Mouse (Mus musculus) CH12.LX (cell line): ENCODE measurements at regions not wholly inside any gene's neighbourhood (a gene's known extent, or its start where the extent isn't known, plus 50 kb on each side); places are given as distances from the start of the nearest gene placed in this dataset.

Source experiments
- DNase-seq: peaks from one replicate; pipeline ENCODE4 v3.0.0-alpha.2; 2013; ENCODE audit errors: extremely low read depth
- H3K27ac ChIP-seq: 2 replicates; pipeline ENCODE4 v1.5.1; 2012; ENCODE audit warnings: low read depth, mild to moderate bottlenecking, control low read depth, moderate library complexity; ENCODE audit not compliant: insufficient read depth
- H3K27me3 ChIP-seq: replicated peaks from 2 replicates; pipeline ENCODE3; 2012; ENCODE audit warnings: inconsistent platforms
- H3K36me3 ChIP-seq, 2 experiments: replicated peaks in 1 of 2; 2 replicates each; pipeline versions ENCODE3 to v1.6.1; 2012; ENCODE audit warnings: inconsistent platforms in 1 of 2, low read length in 1 of 2, mild to moderate bottlenecking in 1 of 2, mixed read lengths in 1 of 2, moderate library complexity in 1 of 2; ENCODE audit not compliant: control insufficient read depth in 1 of 2, insufficient read depth in 1 of 2
- H3K4me1 ChIP-seq, 2 experiments: 2 replicates each; pipeline ENCODE4 v1.6.1; 2012; ENCODE audit warnings: inconsistent platforms in 1 of 2, moderate library complexity in 1 of 2; ENCODE audit not compliant: insufficient read depth in 2 of 2, control insufficient read depth in 1 of 2
- H3K4me2 ChIP-seq: 2 replicates; pipeline ENCODE4 v1.6.1; 2012; ENCODE audit warnings: low read depth, mild to moderate bottlenecking, control low read depth; ENCODE audit not compliant: poor library complexity, insufficient read depth, severe bottlenecking
- H3K4me3 ChIP-seq, 3 experiments: fragments of 150-350 bp in 1 of 3; sonication (generic) in 1 of 3; replicated peaks in 1 of 3; 2 replicates each; pipeline versions ENCODE3 to v1.5.1; 2011 to 2012; ENCODE audit warnings: low read depth in 2 of 3, low read length in 2 of 3, mild to moderate bottlenecking in 2 of 3, moderate library complexity in 2 of 3, control low read depth in 1 of 3, improper control_type of control experiment in 1 of 3, inconsistent platforms in 1 of 3, mixed read lengths in 1 of 3; ENCODE audit not compliant: poor library complexity in 1 of 3
- H3K79me2 ChIP-seq: replicated peaks from 2 replicates; pipeline ENCODE4 v1.6.1; 2012; ENCODE audit warnings: mild to moderate bottlenecking, moderate library complexity; ENCODE audit not compliant: control insufficient read depth, poor library complexity, insufficient read depth, severe bottlenecking; ENCODE audit errors: extremely low read depth
- H3K9ac ChIP-seq: 2 replicates; pipeline ENCODE4 v1.6.1; 2012; ENCODE audit warnings: low read depth, mild to moderate bottlenecking, control low read depth, moderate library complexity; ENCODE audit not compliant: insufficient read depth
- H3K9me3 ChIP-seq: replicated peaks from 2 replicates; pipeline ENCODE3; 2012; ENCODE audit warnings: low read length, inconsistent platforms, mixed read lengths
- BHLHE40 ChIP-seq: IDR thresholded peaks from 2 replicates; pipeline ENCODE4 v1.6.1; 2011; ENCODE audit warnings: mild to moderate bottlenecking, low read depth, low read length, improper control_type of control experiment
- CHD1 ChIP-seq: IDR thresholded peaks from 2 replicates; pipeline ENCODE4 v1.6.1; 2012; ENCODE audit warnings: low read depth, low read length, improper control_type of control experiment, inconsistent platforms
- CHD2 ChIP-seq: IDR thresholded peaks from 2 replicates; pipeline ENCODE4 v1.6.1; 2011; ENCODE audit warnings: low read length, improper control_type of control experiment
- CTCF ChIP-seq, 2 experiments: IDR thresholded peaks in 1 of 2; conservative IDR thresholded peaks in 1 of 2; 2 replicates each; pipeline ENCODE4 v1.5.1; 2011 to 2012; ENCODE audit warnings: low read depth in 2 of 2, low read length in 2 of 2, improper control_type of control experiment in 1 of 2, inconsistent platforms in 1 of 2, mild to moderate bottlenecking in 1 of 2, moderate library complexity in 1 of 2
- E2F4 ChIP-seq: IDR thresholded peaks from 2 replicates; pipeline ENCODE4 v1.6.1; 2011; ENCODE audit warnings: low read depth, low read length, improper control_type of control experiment; ENCODE audit not compliant: insufficient replicate concordance
- ELF1 ChIP-seq: IDR thresholded peaks from 2 replicates; pipeline ENCODE4 v1.6.1; 2014; ENCODE audit warnings: low read depth, mild to moderate bottlenecking, inconsistent platforms, low read length, improper control_type of control experiment
- EP300 ChIP-seq: IDR thresholded peaks from 2 replicates; pipeline ENCODE4 v1.6.1; 2011; ENCODE audit warnings: low read length, improper control_type of control experiment
- ETS1 ChIP-seq: conservative IDR thresholded peaks from 2 replicates; pipeline ENCODE4 v1.6.1; 2012; ENCODE audit warnings: low read depth, mild to moderate bottlenecking, inconsistent platforms, low read length, improper control_type of control experiment, moderate library complexity
- GABPA ChIP-seq: IDR thresholded peaks from 2 replicates; pipeline ENCODE4 v1.6.1; 2012; ENCODE audit warnings: low read depth, low read length, improper control_type of control experiment, inconsistent platforms; ENCODE audit not compliant: insufficient replicate concordance
- HCFC1 ChIP-seq: IDR thresholded peaks from 2 replicates; pipeline ENCODE4 v1.6.1; 2012; ENCODE audit warnings: low read depth, mild to moderate bottlenecking, inconsistent platforms, low read length, improper control_type of control experiment
- IRF4 ChIP-seq: IDR thresholded peaks from 2 replicates; pipeline ENCODE4 v1.6.1; 2014; ENCODE audit warnings: low read depth, mild to moderate bottlenecking, inconsistent platforms, low read length, improper control_type of control experiment
- JUND ChIP-seq: conservative IDR thresholded peaks from 2 replicates; pipeline ENCODE4 v1.6.1; 2011; ENCODE audit warnings: low read depth, low read length, improper control_type of control experiment
- KAT2A ChIP-seq: IDR thresholded peaks from 2 replicates; pipeline ENCODE4 v1.6.1; 2012; ENCODE audit warnings: low read length, improper control_type of control experiment, inconsistent platforms; ENCODE audit not compliant: insufficient replicate concordance
- MAFK ChIP-seq: IDR thresholded peaks from 2 replicates; pipeline ENCODE4 v1.6.1; 2011; ENCODE audit warnings: low read length, improper control_type of control experiment; ENCODE audit not compliant: insufficient replicate concordance
- MAX ChIP-seq: IDR thresholded peaks from 2 replicates; pipeline ENCODE4 v1.6.1; 2011; ENCODE audit warnings: low read length, improper control_type of control experiment
- MAZ ChIP-seq: IDR thresholded peaks from 2 replicates; pipeline ENCODE4 v1.6.1; 2012; ENCODE audit warnings: low read depth, mild to moderate bottlenecking, inconsistent platforms, low read length, improper control_type of control experiment, moderate library complexity
- MEF2A ChIP-seq: IDR thresholded peaks from 2 replicates; pipeline ENCODE4 v1.6.1; 2014; ENCODE audit warnings: low read depth, mild to moderate bottlenecking, inconsistent platforms, low read length, improper control_type of control experiment, borderline replicate concordance
- MXI1 ChIP-seq: IDR thresholded peaks from 2 replicates; pipeline ENCODE4 v1.6.1; 2011; ENCODE audit warnings: mild to moderate bottlenecking, low read depth, low read length, improper control_type of control experiment
- NELFE ChIP-seq: IDR thresholded peaks from 2 replicates; pipeline ENCODE4 v1.6.1; 2011; ENCODE audit warnings: low read depth, low read length, improper control_type of control experiment
- NRF1 ChIP-seq: IDR thresholded peaks from 2 replicates; pipeline ENCODE4 v1.6.1; 2014; ENCODE audit warnings: low read depth, mild to moderate bottlenecking, inconsistent platforms, low read length, improper control_type of control experiment, moderate library complexity
- PAX5 ChIP-seq: IDR thresholded peaks from 2 replicates; pipeline ENCODE4 v1.6.1; 2012; ENCODE audit warnings: low read length, inconsistent platforms, mixed read lengths
- POLR2A ChIP-seq: IDR thresholded peaks from 2 replicates; pipeline ENCODE4 v1.6.1; 2011; ENCODE audit warnings: low read depth, mild to moderate bottlenecking, improper control_type of control experiment, low read length
- POLR2AphosphoS2 ChIP-seq: IDR thresholded peaks from 2 replicates; pipeline ENCODE4 v1.6.1; 2011; ENCODE audit warnings: low read depth, low read length, improper control_type of control experiment
- RAD21 ChIP-seq: IDR thresholded peaks from 2 replicates; pipeline ENCODE4 v1.6.1; 2011; ENCODE audit warnings: low read depth, mild to moderate bottlenecking, low read length, improper control_type of control experiment, moderate library complexity
- RCOR1 ChIP-seq: conservative IDR thresholded peaks from 2 replicates; pipeline ENCODE4 v1.6.1; 2012; ENCODE audit warnings: low read depth, mild to moderate bottlenecking, inconsistent platforms, low read length, improper control_type of control experiment
- SIN3A ChIP-seq: IDR thresholded peaks from 2 replicates; pipeline ENCODE4 v1.6.1; 2012; ENCODE audit warnings: low read length, improper control_type of control experiment, inconsistent platforms
- SMC3 ChIP-seq: IDR thresholded peaks from 2 replicates; pipeline ENCODE4 v1.6.1; 2011; ENCODE audit warnings: low read depth, low read length, improper control_type of control experiment
- TCF12 ChIP-seq: IDR thresholded peaks from 2 replicates; pipeline ENCODE4 v1.6.1; 2014; ENCODE audit warnings: low read depth, mild to moderate bottlenecking, inconsistent platforms, low read length, improper control_type of control experiment
- UBTF ChIP-seq: IDR thresholded peaks from 2 replicates; pipeline ENCODE4 v1.6.1; 2012; ENCODE audit warnings: low read depth, mild to moderate bottlenecking, inconsistent platforms, low read length, improper control_type of control experiment, moderate library complexity
- USF1 ChIP-seq: IDR thresholded peaks from 2 replicates; pipeline ENCODE4 v1.6.1; 2014; ENCODE audit warnings: low read depth, mild to moderate bottlenecking, inconsistent platforms, low read length, improper control_type of control experiment
- USF2 ChIP-seq: conservative IDR thresholded peaks from 2 replicates; pipeline ENCODE4 v1.6.1; 2011; ENCODE audit warnings: low read depth, low read length, improper control_type of control experiment
- ZC3H11A ChIP-seq: IDR thresholded peaks from 2 replicates; pipeline ENCODE4 v1.6.1; 2012; ENCODE audit warnings: low read depth, mild to moderate bottlenecking, inconsistent platforms, low read length, improper control_type of control experiment
- ZKSCAN1 ChIP-seq: IDR thresholded peaks from 2 replicates; pipeline ENCODE4 v1.6.1; 2012; ENCODE audit warnings: low read depth, inconsistent platforms, low read length, improper control_type of control experiment, borderline replicate concordance
- ZMIZ1 ChIP-seq: IDR thresholded peaks from 2 replicates; pipeline ENCODE4 v1.6.1; 2012; ENCODE audit warnings: low read depth, mild to moderate bottlenecking, inconsistent platforms, low read length, improper control_type of control experiment
- dilution Hi-C: fragments of 300-500 bp; cut with MboI; formaldehyde crosslinking; loops from 2 replicates; pipeline ENCODE4 v1.14.3; 2020; ENCODE audit warnings: low sequenced_read_pairs; ENCODE audit not compliant: extremely low pct_unique_long_range_greater_than_20kb, extremely low pct_ligation_motif_present
- in situ Hi-C: fragments of 300-500 bp; cut with MboI; formaldehyde crosslinking; loops from 3 replicates; pipeline ENCODE4 v1.14.3; 2019; ENCODE audit warnings: low sequenced_read_pairs, low pct_ligation_motif_present, low pct_unique_long_range_greater_than_20kb, mixed read lengths

DNA sequence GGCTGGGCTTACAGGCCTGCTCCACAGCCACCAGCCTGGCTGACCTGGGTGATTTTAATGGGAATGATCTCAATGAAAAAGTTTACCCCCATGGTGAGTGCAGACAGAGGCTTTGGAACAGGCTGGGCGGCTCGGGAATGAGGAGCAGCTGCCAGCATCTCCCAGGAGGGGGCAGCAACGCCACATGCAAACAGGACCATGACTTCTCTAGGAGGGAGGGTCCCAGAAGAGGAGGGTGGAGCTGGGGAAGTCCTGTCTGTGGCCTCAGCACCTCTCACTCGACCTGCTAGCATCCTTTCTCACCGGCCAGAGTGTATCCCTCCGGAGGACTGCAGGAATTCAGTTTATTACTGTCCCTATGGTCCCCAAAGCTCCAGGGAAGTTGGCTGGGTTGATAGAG, 88.2 kb downstream of the Smim20 start:
- peaks cover 13 to 38% of the 10 kb centered on the region in 2 experiments for H3K4me1 ChIP-seq
- dilution Hi-C loops, result no loop called here

DNA sequence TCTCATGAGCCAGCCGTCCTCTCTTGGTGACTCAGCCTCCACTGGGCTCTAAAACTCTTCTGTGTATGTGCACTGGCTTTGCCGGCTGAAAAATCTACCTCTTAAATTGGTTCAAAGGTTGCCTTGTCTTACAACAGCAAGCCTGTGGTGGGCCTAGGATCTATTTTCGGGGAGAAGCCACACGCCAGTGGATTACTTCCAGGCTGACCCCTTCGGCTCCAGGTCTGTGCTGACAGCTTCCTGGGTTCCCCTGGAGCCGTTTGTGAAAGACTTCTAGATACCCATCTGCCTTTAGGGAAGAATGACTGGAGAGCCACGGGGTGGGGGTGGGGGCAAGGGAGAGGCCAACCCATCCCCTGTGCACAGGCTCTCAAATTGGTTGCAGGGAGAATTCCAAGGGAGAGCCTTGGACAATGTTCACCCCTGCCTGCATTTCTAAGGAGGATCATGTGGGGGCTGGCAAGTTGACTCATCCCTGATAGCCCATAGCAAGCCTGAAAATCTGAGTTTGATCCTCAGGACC, 90.3 kb downstream of the Smim20 start:
- no peaks in the 10 kb centered on the region for H3K27me3 ChIP-seq
- TF ChIP-seq NRF1 (no peak), TCF12 (no peak), BHLHE40 (no peak), RAD21 (no peak), ZKSCAN1 (no peak), MEF2A (no peak), MAFK (no peak)
- in situ Hi-C loops (loop anchor here (5.0 to 10.0 kb wide), 2 partner anchors 235 to 758 kb away; no protein-coding TSS in a partner anchor), dilution Hi-C loops (no loop called here)
- peak overlapping the region; percentile 5; the same call in 1 of the 2 replicates for H3K9ac ChIP-seq
- no peak for DNase-seq
- H3K9me3 ChIP-seq, result peaks cover 2% of the 10 kb centered on the region
- no peaks in the 10 kb centered on the region for H3K36me3 ChIP-seq
- no peaks in the 10 kb centered on the region for H3K79me2 ChIP-seq
- H3K4me3 ChIP-seq, result no peak overlapping the region
- H3K27ac ChIP-seq, result no peak overlapping the region
- peaks cover 17 to 51% of the 10 kb centered on the region in 2 experiments for H3K4me1 ChIP-seq
- H3K4me2 ChIP-seq, result 0 out of 2 replicates have a peak overlapping the region, but pooled peaks have one; percentile 3

More for the DNA sequence above, 88.2 kb downstream of the Smim20 start:
- TF ChIP-seq HCFC1 (no peak), ELF1 (peak; percentile 46; the same call in 1 of the 2 replicates), UBTF (no peak), SIN3A (peak; percentile 65), USF2 (no peak), ZMIZ1 (peak; percentile 59; the same call in 1 of the 2 replicates), NRF1 (peak; percentile 42), NELFE (peak; percentile 63; the same call in 1 of the 2 replicates), GABPA (no peak), EP300 (peak; percentile 10; the same call in 1 of the 2 replicates), PAX5 (no peak), ZKSCAN1 (no peak), ETS1 (peak; percentile 35), POLR2AphosphoS2 (no peak), MXI1 (peak; percentile 44; the same call in 1 of the 2 replicates), CHD1 (no peak), ZC3H11A (peak; percentile 99), SMC3 (peak; percentile 100), IRF4 (peak; percentile 64), CHD2 (0 out of 2 replicates have a peak, but pooled peaks have one; percentile 25), JUND (no peak), KAT2A (no peak), E2F4 (no peak), TCF12 (peak; percentile 57; the same call in 1 of the 2 replicates), USF1 (no peak), MEF2A (peak; percentile 63), RCOR1 (no peak), MAX (peak; percentile 19; the same call in 1 of the 2 replicates), CTCF (conservative IDR thresholded peaks at IDR 0.05 in 1 of 2, IDR thresholded peaks at IDR 0.05 in 1 of 2; ENCODE audit: low read depth in 2 of 2, low read length in 2 of 2) (peak; percentile 73 to 98), MAZ (peak; percentile 88), BHLHE40 (peak; percentile 31; the same call in 1 of the 2 replicates), POLR2A (no peak), RAD21 (no peak; the same call in none of the 2 replicates)
- Histone ChIP-seq H3K36me3 (no peaks in the 10 kb centered on the region), H3K4me3 (no peak overlapping the region), H3K27ac (no peak overlapping the region), H3K9me3 (peaks cover 2% of the 10 kb centered on the region), H3K79me2 (no peaks in the 10 kb centered on the region), H3K4me2 (0 out of 2 replicates have a peak overlapping the region, but pooled peaks have one; percentile 7), H3K9ac (peak overlapping the region; percentile 53; the same call in 1 of the 2 replicates), H3K27me3 (peaks cover under 1% of the 10 kb centered on the region)
- in situ Hi-C loops, result loop anchor here (5.0 to 10.0 kb wide), 2 partner anchors 237 to 760 kb away; no protein-coding TSS in a partner anchor
- DNase-seq, result peak; percentile 90
